Mouse (Mus musculus): ENCODE data around the gene Stx18.
A peak's percentile ranks its signal among the peaks of the same experiment; 100 is the strongest.

The Stx18 gene

DNA sequence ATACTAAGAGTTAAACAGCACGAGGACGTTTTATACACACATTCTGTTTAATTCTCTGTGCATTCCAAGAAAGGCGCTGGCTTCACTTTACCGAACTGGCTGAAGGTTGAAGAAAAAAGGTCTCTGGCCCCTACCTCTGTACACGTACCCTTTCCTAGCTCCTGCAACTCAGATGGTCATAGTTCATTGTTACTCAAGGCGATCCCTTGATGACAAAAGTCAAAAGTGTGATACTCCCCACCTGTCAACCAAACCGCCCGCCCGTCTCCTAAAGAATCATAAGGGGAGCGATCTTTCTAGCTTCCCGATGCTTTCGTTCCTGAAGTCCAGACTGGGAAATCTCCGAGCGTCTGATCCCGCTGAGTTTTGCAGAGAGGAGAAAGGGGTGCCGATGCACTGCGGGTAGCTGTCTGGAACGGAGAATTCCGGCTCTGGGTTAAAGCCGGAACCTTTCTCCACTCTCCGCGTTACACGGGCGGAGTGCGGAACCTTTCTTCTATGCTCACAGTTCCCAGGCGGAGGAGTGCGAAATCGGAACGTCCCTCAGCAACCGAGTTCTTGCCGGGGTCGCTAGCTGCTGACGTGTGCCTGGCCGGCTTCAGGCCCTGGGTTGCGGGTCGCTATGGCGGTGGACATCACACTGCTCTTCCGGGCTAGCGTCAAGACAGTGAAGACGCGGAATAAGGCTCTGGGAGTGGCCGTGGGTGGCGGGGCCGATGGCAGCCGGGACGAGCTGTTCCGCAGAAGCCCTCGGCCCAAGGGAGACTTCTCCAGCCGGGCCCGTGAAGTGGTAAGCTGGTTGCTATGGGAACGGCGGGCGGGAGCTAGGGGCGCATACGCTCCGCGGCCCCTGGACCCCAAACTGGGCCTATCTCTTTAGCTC lies at the start of gene Stx18:
Stx18 (plus strand) TSS at position 33 of the 883 bp plus-strand sequence.
- DNase-seq (ENCODE audit: low read depth, low spot score) = peak; percentile 56

DNA sequence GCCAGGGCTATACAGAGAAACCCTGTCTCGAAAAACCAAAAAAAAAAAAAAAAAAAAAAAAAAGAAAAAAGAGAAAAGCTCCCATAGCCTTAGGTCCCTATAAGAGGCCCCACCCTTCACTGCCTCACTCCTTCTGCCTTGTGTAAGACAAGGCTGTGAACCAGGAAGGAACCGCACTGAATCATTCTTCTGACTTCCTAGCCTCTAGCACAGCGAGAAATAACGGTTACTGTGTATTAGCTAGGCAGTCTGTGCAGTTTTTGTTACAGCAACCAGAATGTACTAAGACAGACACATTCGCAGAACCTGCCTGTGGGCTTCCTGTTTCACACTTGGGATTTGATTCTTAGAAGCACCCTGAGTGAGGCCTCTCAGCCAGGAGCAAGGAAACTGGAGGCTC lies 46.2 kb upstream of the Stx18 start:
- DNase-seq (ENCODE audit: low read depth, low spot score) = no peak

DNA sequence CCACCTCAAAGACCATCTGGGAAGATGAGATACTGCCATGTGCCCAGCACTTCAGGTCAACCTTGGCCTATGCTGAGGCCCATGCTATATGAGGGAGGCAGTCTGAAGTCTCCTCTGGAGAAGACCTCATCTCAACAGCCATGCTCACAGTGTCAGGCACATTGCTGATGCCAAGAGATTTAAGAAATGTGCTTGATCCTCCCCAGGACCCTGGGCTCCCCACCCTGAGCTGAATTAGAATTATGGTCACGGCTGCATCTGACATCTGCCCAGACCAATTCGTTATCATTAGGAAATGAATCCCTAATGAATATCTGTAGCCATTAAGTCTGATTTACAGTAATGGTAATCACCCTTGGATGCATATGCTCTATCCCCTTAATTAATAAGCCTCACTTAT lies 39.7 kb upstream of the Stx18 start:
- no peak for DNase-seq (ENCODE audit: low read depth, low spot score)

DNA sequence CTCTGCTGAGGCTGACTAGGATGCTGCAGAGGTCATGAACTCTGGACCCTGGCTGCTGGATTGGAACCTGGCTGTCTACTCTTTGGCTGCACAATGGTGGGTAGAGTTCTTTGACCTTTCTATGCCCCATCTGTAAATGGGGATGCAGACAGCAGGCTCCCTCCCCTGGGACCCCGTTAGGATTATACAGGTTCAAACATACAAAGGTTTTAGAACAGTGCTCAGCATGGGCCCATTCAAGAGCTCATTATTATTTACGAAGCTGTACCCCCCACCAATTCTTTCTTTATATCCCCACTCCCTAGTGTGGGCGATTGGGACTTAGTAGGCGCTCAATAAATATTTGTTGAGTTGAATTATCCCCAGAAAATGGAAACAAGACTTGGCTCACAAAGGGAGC lies 36.0 kb upstream of the Stx18 start:
- no peak for DNase-seq (ENCODE audit: low read depth, low spot score)

DNA sequence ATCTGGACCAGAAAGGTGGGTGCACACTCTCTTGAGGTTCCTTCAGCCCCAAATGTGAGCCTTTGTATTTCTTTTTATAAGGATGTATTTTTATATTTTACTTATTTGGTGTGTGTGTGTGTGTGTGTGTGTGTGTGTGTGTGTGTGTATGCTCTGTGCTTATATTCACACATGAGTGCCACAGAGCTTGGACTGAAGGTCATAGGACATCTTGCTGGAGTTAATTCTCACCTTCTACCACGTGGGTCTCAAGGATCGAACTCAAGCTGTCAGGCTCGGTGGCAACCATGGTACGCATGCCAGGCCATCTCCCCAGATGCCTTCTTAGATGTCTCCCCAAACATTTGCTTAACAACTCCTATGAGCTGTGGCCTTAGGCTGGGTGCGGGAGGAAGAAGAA lies 33.8 kb upstream of the Stx18 start:
- DNase-seq (ENCODE audit: low read depth, low spot score) = no peak

DNA sequence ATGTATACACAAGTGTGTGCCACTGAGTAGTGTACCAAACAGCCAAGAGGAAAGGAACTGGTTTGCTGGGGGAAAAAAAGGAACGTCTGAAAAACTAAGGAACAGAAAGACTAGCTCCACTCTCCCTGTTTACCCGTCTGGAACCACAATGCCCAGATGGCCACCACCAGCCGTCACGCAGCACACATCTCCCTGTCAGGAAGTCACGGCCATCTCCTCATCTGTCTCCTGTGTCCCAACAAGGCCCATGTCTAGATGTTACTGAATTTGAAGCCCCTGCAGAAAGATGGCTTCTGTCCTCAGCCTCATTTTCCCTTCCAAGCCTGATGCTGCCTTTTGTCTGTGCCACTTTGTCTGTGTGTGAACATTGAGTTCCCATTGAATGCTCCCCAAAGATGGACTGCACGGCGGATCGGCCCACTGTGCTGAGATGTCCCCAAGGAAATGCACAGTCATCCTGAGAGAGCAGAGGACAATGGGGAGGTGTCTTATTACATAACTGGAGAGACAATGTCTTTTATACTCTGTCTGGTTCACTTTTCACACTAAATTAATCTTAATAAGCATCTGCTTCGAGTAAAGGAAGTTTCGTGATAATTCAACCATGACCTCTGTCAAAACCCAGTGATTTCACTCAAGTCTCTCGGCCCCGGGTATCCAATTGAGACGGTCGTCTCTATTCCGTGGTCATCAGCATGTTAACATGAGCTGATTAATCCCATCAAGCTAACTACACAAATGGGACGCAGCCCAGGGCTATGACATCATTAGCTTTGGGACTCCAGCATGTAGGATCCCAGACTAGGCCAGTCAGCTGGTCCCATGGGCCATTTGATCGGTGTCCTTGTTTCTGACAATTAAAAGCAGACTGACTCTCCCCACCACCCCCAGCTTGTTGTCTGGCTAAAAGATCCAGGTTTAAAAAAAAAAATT lies 31.9 kb upstream of the Stx18 start:
- no peak for DNase-seq (ENCODE audit: low read depth, low spot score)

DNA sequence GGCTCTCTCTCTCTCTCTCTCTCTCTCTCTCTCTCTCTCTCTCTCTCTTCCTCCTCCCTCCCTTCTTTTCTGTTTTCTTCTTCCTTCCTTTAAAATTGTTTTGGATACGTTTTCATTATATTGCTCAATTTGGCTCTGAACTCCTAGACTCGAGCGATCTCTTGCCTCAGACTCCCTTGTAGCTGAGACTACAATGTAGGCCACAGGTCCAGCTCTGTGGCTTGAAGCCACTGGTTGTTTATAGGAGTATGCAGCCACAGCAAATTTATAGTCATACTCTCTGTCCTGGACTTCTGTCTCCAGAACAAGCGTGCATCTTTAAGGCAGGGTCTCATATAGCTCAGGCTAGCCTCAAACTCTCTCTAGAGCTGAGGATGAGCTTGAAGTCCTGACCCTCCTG lies 29.5 kb upstream of the Stx18 start:
- no peak for DNase-seq (ENCODE audit: low read depth, low spot score)

DNA sequence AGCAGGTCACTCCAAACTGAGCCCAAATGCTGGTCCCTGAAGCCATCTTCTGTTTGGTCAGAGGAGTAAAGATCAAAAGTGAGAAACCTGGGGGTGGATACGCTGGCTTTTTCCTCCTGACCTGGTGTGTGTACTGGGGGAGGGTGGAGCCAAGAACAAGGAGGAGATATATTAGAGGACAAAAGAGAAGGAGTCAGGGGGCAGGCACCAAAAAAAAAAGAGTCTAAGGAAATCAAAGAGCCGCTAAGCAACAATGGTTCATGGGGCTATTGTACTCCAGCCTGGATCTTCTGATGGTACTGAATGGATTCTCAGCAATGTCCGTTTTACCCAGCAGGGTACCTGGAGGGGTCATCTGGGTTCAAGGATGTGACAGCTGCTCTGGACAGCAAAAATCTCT lies 23.6 kb upstream of the Stx18 start:
- DNase-seq (ENCODE audit: low read depth, low spot score) = no peak

DNA sequence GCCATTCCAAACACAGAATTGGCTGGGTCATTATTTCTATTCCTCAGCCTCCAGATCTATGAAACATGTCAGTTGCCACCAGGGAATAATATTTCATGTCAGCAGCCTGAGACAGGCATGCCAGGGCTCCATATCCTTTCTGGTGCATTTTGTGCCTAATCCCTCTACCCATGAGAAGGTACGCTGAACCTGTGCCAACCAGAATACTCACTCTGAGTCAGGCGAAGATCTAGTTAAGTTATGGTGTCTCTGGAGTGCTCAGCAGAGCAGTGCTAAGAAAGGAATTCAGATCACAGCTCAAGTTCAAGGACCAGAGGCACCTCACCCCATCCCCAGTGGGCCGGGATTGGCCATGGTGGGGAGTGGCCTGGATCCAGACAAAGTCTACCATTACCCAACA lies 21.6 kb upstream of the Stx18 start:
- DNase-seq (ENCODE audit: low read depth, low spot score) = no peak

DNA sequence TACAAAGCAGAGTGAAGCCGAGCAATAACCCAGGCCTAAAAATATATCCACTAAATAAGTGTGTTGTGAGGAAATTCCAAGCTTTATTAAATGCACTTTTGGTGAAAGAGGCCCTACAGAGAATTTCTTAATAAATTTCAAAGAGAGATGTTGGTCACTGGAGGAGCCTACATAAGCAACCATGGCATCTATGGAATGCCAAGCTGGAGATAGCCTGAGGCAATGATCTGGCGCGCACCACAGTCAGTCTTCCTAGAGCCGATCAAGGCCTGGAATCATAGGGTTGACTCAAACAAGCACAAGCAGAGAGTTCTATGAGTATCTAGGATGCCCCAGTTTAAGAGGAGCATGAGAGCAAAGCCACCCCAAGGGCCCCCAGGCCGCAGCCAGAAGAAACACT lies 10.9 kb upstream of the Stx18 start:
- no peak for DNase-seq (ENCODE audit: low read depth, low spot score)

DNA sequence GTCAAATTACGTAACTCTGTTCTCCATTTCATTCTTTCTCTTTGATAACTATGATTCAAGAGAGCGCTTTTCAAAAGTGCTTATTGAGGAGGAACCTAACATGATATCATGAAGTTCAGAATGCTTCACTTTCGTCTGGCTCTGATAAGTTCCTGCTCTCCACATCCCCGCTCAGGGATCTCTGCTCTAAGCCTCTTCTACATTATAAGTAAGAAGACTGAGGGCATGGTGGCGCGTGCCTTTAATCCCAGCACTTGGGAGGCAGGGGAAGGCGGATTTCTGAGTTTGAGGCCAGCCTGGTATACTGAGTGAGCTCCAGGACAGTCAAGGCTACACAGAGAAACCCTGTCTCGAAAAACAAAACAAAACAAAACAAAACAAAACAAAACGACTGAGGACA lies 268 bp upstream of the Stx18 start:
- peak; percentile 9 for DNase-seq (ENCODE audit: low read depth, low spot score)

DNA sequence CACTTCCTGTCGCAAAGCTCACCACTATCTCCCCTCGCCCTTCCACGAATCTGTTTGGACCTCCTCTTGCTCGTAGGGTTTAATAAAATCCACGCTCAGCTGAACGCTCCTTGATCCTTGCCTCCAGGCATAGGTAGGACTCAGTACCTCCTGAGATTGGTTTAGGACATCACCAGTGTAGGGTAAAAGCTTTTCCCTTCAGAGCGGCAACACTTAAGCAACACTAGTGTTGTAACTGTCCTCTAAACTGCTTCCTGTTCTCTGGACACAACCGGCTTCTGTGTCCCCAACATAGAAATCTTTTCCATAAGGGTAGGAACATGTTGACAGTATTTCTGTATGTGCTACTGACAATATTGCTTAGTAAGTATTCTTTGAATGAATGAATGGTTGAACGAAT lies 1.3 kb downstream of the Stx18 start:
- DNase-seq (ENCODE audit: low read depth, low spot score) = no peak

DNA sequence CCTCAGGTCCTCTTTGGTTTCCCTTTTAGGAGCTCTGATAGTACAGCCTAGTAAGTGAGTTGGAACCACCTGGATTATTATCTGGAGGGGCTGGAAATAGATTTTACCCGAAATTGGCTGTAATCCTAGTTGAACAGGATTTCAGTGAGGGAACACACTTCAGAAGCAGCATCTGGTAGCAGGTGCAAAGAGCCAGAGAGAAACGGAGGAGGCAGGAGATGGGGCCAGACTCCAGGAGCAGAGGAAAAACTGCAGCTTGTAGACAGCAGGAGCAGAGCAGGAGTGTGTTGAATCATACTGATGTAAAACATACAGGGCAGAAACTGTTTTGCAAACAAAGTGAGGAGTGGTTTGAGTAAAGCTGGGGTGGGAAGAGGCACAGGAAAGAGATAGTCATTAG lies 6.4 kb downstream of the Stx18 start:
- DNase-seq (ENCODE audit: low read depth, low spot score) = no peak

DNA sequence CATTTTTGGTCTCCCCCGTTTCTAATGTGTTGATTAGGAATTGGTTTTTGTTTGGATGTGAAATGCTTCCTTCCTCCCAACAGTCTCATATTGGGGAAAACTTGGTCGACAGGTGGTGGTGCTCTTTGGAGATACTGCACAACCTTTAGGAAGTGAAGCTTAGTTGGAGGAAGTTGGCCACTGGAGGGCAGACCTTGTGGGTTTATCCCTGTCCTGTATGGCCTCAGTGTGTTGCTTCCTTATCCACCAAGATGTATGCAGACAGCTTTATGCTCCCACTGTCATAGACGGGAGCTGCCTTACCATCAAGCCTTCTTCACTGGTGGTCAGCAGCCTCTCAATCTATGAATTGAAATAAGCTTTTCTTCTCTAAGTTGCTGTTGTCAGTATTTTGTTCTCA lies 9.6 kb downstream of the Stx18 start:
- no peak for DNase-seq (ENCODE audit: low read depth, low spot score)

DNA sequence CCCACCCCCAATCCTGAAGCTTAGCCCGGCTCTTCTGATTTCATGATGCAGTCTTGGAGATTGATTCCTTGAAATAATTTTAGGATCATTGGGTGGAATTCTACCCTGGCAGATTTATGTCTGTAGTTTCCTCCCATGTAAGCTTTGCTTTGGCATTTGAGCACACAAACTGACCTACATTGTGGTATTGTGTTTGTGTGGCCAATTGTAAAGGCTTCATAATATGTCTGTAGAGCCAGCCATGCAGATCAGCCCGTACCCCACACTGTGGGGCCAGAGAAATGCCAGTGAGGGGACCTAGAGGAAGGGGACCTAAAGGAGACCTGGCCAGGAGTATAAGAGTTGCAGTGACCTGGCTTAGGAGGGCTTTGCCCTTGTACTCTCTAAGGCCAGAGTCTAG lies 22.5 kb downstream of the Stx18 start:
- DNase-seq (ENCODE audit: low read depth, low spot score) = no peak

DNA sequence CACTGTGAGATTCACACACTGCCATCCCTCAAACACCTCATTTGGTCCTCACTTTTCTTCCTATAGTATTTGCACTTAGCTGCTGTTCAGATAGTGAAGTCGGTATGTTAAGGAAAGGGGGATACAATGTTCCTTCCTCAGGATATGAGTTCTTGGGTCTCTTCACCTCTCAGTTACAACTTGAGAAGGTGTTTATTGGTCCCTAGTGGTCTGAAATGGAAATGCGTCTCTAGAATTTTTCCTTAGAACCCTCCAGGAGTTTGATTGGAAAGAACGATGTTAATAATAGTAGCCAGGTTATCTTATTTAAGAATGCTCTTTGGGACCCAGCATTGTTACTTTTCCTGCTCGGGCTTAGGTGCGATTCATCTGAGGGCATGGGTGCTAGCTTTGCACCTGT lies 24.2 kb downstream of the Stx18 start:
- no peak for DNase-seq (ENCODE audit: low read depth, low spot score)

DNA sequence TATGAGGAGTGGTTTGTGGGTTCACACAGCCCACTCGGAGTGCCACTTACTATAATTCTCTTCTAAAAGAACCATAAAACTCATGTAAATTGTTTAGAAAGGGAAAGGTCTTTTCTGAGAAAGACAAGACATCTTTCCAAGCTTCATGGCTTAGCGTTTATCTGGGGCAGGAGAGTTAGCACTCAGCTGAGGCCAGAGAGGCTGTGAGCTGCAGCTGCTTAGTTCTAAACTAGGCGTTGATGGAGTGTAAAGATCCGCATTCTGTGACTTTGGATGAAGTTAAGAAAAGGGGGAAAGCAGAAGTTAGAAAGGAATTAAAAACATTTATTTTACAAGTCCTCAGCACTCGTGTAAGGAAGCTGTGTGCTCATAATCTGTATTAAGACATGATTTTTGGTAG lies 24.8 kb downstream of the Stx18 start:
- DNase-seq (ENCODE audit: low read depth, low spot score) = no peak

DNA sequence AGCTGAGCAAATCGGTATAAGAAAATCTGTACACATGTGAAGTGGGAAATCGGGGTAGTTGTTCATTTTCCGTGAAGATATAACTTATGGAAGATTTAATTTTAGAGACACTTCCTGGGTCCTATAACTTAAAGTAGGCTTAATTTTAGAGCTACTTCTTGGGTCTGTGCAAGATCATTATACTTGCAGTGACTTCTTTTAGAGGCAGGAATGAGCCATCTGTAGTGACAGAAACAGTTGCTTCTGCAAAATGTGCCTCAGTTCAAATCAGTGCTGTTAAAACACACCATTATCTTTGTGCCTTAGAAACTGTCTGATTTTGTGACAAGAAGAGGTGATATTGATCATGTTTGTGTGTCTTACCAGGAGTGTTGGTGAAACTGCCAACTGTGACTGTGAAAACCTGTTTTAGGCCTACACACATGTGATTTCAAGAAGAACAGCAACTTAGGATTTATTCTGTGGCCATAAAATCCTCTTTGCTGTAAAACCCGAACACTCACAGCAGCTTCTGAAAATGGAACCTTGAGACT lies 25.6 kb downstream of the Stx18 start:
- DNase-seq (ENCODE audit: low read depth, low spot score) = no peak

DNA sequence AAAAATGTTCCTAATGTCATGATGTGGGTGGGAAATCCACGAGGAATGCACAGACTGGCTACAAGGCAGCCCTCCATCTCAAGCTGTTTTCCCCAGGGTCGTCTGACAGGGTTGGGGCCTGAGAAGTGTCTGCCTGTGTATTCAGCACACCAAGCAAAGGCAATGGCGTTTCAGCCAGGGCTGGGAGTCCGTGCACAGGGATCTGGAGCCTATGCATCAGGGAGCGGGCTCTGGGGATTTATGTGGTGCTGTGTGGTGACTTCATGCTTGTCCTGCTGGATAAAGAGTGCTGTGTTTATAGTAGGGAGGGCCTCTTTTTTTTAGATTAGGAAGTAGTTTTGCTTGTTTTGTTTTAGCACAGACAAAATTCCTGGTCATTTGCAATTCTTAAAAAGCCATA lies 26.2 kb downstream of the Stx18 start:
- no peak for DNase-seq (ENCODE audit: low read depth, low spot score)

DNA sequence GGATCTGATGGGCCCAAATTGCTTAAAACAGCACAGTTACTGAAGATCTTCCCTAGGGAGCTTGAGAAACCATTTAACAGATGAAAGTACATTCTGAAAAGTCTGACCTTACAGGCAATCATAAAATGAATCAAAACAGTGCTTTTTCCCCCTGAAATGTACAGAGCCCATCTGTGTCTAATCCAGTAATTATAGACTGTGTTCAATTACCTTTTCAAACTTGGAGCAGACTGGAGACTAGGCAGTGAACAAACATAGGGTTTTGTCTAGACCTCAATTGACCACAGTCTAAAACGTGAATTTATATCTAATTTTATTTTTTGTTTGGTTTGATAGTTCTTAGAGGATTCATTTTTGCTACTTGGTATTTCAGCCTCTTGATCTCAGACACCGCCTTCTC lies 26.9 kb downstream of the Stx18 start:
- DNase-seq (ENCODE audit: low read depth, low spot score) = no peak

DNA sequence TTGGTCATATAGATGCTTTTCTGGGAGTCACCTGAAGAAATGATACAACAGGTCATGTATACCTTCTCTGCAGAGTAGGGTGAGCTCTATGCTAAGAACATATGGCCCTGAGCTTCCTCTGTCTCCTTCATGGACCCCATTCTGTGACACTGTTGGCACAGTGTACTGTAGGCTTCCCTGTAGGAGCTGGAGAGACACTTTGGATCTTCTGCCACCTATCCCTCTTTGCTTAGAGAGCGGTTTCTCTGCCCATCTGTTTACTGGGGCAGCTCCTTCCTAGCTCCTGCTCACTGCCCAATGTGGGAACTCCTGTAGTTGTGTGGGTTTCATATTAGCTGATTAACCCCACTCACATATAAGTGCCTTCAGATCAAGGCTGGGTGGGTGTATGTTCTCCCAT lies 28.1 kb downstream of the Stx18 start:
- DNase-seq (ENCODE audit: low read depth, low spot score) = no peak

DNA sequence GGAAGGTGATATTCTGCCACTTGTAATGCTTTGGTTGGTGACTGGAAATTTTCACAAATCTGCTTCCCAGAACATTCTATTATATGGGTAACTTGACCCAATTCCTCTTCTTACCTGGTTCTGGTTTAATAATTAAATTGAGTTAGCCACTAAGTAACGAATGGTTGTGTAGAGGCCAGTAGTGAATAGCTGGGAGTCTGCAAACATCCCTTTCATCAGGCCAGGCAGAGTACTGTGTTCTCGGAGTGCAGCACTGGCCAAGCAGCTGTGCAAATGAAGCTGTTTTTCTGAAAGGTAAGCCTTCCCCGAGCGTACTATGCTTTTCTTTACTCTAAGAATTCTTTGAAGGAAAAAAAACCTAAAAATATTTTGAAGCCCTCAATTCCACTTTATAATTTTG lies 37.8 kb downstream of the Stx18 start:
- DNase-seq (ENCODE audit: low read depth, low spot score) = no peak

DNA sequence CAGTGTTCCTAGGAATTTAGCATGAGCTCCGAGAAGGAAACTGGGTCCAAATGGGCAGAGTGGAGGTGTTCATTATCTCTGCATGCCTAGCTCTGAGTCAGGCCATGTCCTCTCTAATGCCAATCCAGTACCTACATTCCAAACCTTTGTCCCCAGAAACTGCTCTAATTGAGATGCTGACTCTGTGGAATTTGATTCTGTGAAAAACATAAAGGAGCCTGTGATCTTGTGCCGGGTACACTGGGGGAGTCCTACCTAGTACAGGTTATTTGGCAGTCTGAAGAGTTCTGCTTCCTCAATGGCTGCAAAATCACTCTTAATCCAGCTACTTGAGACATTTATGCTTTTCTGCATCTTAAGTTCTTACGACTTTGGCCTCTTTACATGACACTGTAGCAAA lies 40.0 kb downstream of the Stx18 start:
- no peak for DNase-seq (ENCODE audit: low read depth, low spot score)
